Mouse (Mus musculus) midbrain, embryonic 13.5 days (tissue): ENCODE data around the gene Rpl26. TPM values are rescaled to one million over a fixed set of nuclear protein-coding genes. Genes with fewer than 3 reads are reported as not detected.
"Not testable (repeated sequence)": the region's sequence is repeated elsewhere in the genome, so short reads cannot be mapped to it uniquely, and the experiment has no call there.

ENCODE experiments used
- ATAC-seq: fragments of 200-750 bp; cut with Nextera tagmentation; 2 replicates; pipeline ENCODE4 v1.8.0; 2017; ENCODE audit warnings: mild to moderate bottlenecking, moderate TSS enrichment, moderate library complexity
- H3K27ac ChIP-seq: fragments of 300-500 bp; sonication (generic); 2 replicates; pipeline ENCODE4 v1.5.1; 2015; ENCODE audit warnings: inconsistent platforms, mild to moderate bottlenecking, moderate library complexity
- H3K27me3 ChIP-seq: fragments of 300-500 bp; sonication (generic); 2 replicates; pipeline ENCODE4 v1.6.1; 2015; ENCODE audit warnings: mild to moderate bottlenecking, inconsistent platforms
- H3K36me3 ChIP-seq: fragments of 300-500 bp; sonication (generic); 2 replicates; pipeline ENCODE4 v1.6.1; 2015; ENCODE audit warnings: mild to moderate bottlenecking, inconsistent platforms
- H3K4me1 ChIP-seq: fragments of 300-500 bp; sonication (generic); replicated peaks from 2 replicates; pipeline ENCODE4 v1.6.1; 2015; ENCODE audit warnings: inconsistent platforms
- H3K4me2 ChIP-seq: fragments of 300-500 bp; sonication (generic); replicated peaks from 2 replicates; pipeline ENCODE4 v1.6.1; 2015; ENCODE audit warnings: moderate library complexity, mild to moderate bottlenecking, inconsistent platforms
- H3K4me3 ChIP-seq: fragments of 300-500 bp; sonication (generic); replicated peaks from 2 replicates; pipeline ENCODE4 v1.5.1; 2015; ENCODE audit warnings: mild to moderate bottlenecking, inconsistent platforms
- H3K9ac ChIP-seq: fragments of 300-500 bp; sonication (generic); replicated peaks from 2 replicates; pipeline ENCODE4 v1.6.1; 2015; ENCODE audit warnings: mild to moderate bottlenecking, inconsistent platforms
- H3K9me3 ChIP-seq: fragments of 300-500 bp; sonication (generic); 2 replicates; pipeline ENCODE4 v1.6.1; 2016; ENCODE audit warnings: mild to moderate bottlenecking, inconsistent platforms
- WGBS: fragments of 180-500 bp; shearing (Covaris S2); methylation state at CpG from one replicate; pipeline ENCODE4 v1.1.7; 2015; 5-methylcytosine and 5-hydroxymethylcytosine counted together
- polyA plus RNA-seq: library from polyadenylated mRNA; unstranded; fragments of >200 nt; fragmentation: Nextera tagmentation; extraction: Ambion mirVana; gene quantifications from 2 replicates; pipeline ENCODE4 v1.2.1, GENCODE M21; 2015

The Rpl26 gene
- polyA plus RNA-seq, 1 experiment from 2014 or later, result 718 TPM

GRCm38 (mm10) chr11:68929947-68930346 is 28.6 kb downstream of the Rpl26 start:
- H3K4me3 ChIP-seq, result no peak overlapping the region
- no peak overlapping the region for H3K27ac ChIP-seq
- no peak overlapping the region for H3K4me2 ChIP-seq
- no peaks in the 10 kb centered on the region for H3K27me3 ChIP-seq
- no peak overlapping the region for H3K9ac ChIP-seq
- no peak for ATAC-seq
- H3K36me3 ChIP-seq, result no peaks in the 10 kb centered on the region
- no peaks in the 10 kb centered on the region for H3K9me3 ChIP-seq
- peaks cover 3% of the 10 kb centered on the region for H3K4me1 ChIP-seq
- 89% methylated on average over 6 of the region's 6 CpGs for WGBS

- H3K27ac ChIP-seq, result peak overlapping the region; percentile 41; the same call in 1 of the 2 replicates
- peak; percentile 58; the same call in 1 of the 2 replicates for ATAC-seq
- H3K9ac ChIP-seq, result no peak overlapping the region
- no peaks in the 10 kb centered on the region for H3K36me3 ChIP-seq
- no peak overlapping the region for H3K4me3 ChIP-seq
- H3K4me1 ChIP-seq, result peaks cover 4% of the 10 kb centered on the region
- H3K4me2 ChIP-seq, result no peak overlapping the region
- 75% methylated on average over 5 of the region's 5 CpGs for WGBS
- no peaks in the 10 kb centered on the region for H3K27me3 ChIP-seq
- no peaks in the 10 kb centered on the region for H3K9me3 ChIP-seq
These were observed 32.6 kb downstream of the Rpl26 start for GRCm38 (mm10) chr11:68933885-68934507.

- not testable (repeated sequence) for H3K9ac ChIP-seq, H3K27me3 ChIP-seq, H3K9me3 ChIP-seq, H3K4me3 ChIP-seq, H3K27ac ChIP-seq, H3K36me3 ChIP-seq, H3K4me2 ChIP-seq, ATAC-seq
- H3K4me1 ChIP-seq, result peaks cover 15% of the 10 kb centered on the region
- WGBS, result 90% methylated on average over 4 of the region's 4 CpGs
These were observed 35.6 kb downstream of the Rpl26 start for GRCm38 (mm10) chr11:68936951-68937350.

- peak overlapping the region; percentile 79 for H3K27ac ChIP-seq
- no peaks in the 10 kb centered on the region for H3K36me3 ChIP-seq
- peak overlapping the region; percentile 64 for H3K4me2 ChIP-seq
- no peaks in the 10 kb centered on the region for H3K9me3 ChIP-seq
- H3K9ac ChIP-seq, result peak overlapping the region; percentile 68
- ATAC-seq, result peak; percentile 100
- H3K4me3 ChIP-seq, result peak overlapping the region; percentile 50
- WGBS, result 3% methylated on average over 16 of the region's 16 CpGs
- H3K27me3 ChIP-seq, result no peaks in the 10 kb centered on the region
- H3K4me1 ChIP-seq, result peaks cover 12% of the 10 kb centered on the region
These were observed 38.3 kb downstream of the Rpl26 start for GRCm38 (mm10) chr11:68939451-68940304.

- peak overlapping the region; percentile 68 for H3K9ac ChIP-seq
- H3K27me3 ChIP-seq, result no peaks in the 10 kb centered on the region
- 61% methylated on average over 4 of the region's 4 CpGs for WGBS
- H3K4me1 ChIP-seq, result peaks cover 12% of the 10 kb centered on the region
- no peaks in the 10 kb centered on the region for H3K36me3 ChIP-seq
- H3K27ac ChIP-seq, result no peak overlapping the region
- peak overlapping the region; percentile 50 for H3K4me3 ChIP-seq
- no peaks in the 10 kb centered on the region for H3K9me3 ChIP-seq
- H3K4me2 ChIP-seq, result peak overlapping the region; percentile 64
- ATAC-seq, result no peak
These were observed 39.1 kb downstream of the Rpl26 start for GRCm38 (mm10) chr11:68940516-68940915.

GRCm38 (mm10) chr11:68942731-68943130 is 41.3 kb downstream of the Rpl26 start:
- Histone ChIP-seq H3K27ac (no peak overlapping the region), H3K9ac (no peak overlapping the region), H3K4me2 (no peak overlapping the region), H3K4me3 (no peak overlapping the region), H3K9me3 (no peaks in the 10 kb centered on the region), H3K36me3 (no peaks in the 10 kb centered on the region), H3K27me3 (0 out of 2 replicates have a peak, but pooled peaks cover 14% of the 10 kb centered on the region), H3K4me1 (peaks cover 20% of the 10 kb centered on the region)
- WGBS, result 91% methylated on average over 8 of the region's 8 CpGs
- ATAC-seq, result no peak

- Histone ChIP-seq H3K4me2 (no peak overlapping the region), H3K9me3 (no peaks in the 10 kb centered on the region), H3K36me3 (no peaks in the 10 kb centered on the region), H3K27me3 (0 out of 2 replicates have a peak, but pooled peaks cover 15% of the 10 kb centered on the region), H3K4me3 (no peak overlapping the region), H3K4me1 (peaks cover 13% of the 10 kb centered on the region), H3K27ac (no peak overlapping the region), H3K9ac (no peak overlapping the region)
- ATAC-seq, result no peak
- 71% methylated on average over 2 of the region's 2 CpGs for WGBS
These were observed 43.9 kb downstream of the Rpl26 start for GRCm38 (mm10) chr11:68945245-68945644.

GRCm38 (mm10) chr11:68946001-68946400 is 44.6 kb downstream of the Rpl26 start:
- Histone ChIP-seq H3K36me3 (no peaks in the 10 kb centered on the region), H3K9me3 (no peaks in the 10 kb centered on the region), H3K4me3 (peak overlapping the region; percentile 41), H3K4me1 (0 out of 2 replicates have a peak, but pooled peaks cover 8% of the 10 kb centered on the region), H3K27ac (no peak overlapping the region), H3K9ac (no peak overlapping the region), H3K27me3 (peaks cover 18% of the 10 kb centered on the region; the same call in 1 of the 2 replicates), H3K4me2 (peak overlapping the region; percentile 50)
- no peak for ATAC-seq
- 93% methylated on average over 4 of the region's 4 CpGs for WGBS

- peak; percentile 75 for ATAC-seq
- H3K27ac ChIP-seq, result peak overlapping the region; percentile 74
- no peaks in the 10 kb centered on the region for H3K36me3 ChIP-seq
These were observed 45.5 kb downstream of the Rpl26 start for GRCm38 (mm10) chr11:68946806-68947440.

GRCm38 (mm10) chr11:68947542-68947993 is 46.2 kb downstream of the Rpl26 start:
- Histone ChIP-seq H3K27ac (peak overlapping the region; percentile 74), H3K4me1 (0 out of 2 replicates have a peak, but pooled peaks cover 8% of the 10 kb centered on the region), H3K4me2 (peak overlapping the region; percentile 50), H3K9me3 (no peaks in the 10 kb centered on the region), H3K36me3 (no peaks in the 10 kb centered on the region), H3K27me3 (peaks cover 29% of the 10 kb centered on the region), H3K9ac (peak overlapping the region; percentile 15), H3K4me3 (peak overlapping the region; percentile 41)
- WGBS, result 6% methylated on average over 12 of the region's 12 CpGs
- peak; percentile 89 for ATAC-seq

More at GRCm38 (mm10) chr11:68946806-68947440, 45.5 kb downstream of the Rpl26 start:
- 0 out of 2 replicates have a peak, but pooled peaks cover 8% of the 10 kb centered on the region for H3K4me1 ChIP-seq
- peaks cover 27% of the 10 kb centered on the region for H3K27me3 ChIP-seq
- 13% methylated on average over 16 of the region's 16 CpGs for WGBS
- H3K9ac ChIP-seq, result peak overlapping the region; percentile 57
- H3K4me3 ChIP-seq, result peak overlapping the region; percentile 41
- peak overlapping the region; percentile 50 for H3K4me2 ChIP-seq
- H3K9me3 ChIP-seq, result no peaks in the 10 kb centered on the region

- peak overlapping the region; percentile 36 for H3K4me3 ChIP-seq
These were observed 52.5 kb downstream of the Rpl26 start for GRCm38 (mm10) chr11:68953903-68954302.

More at GRCm38 (mm10) chr11:68953903-68954302, 52.5 kb downstream of the Rpl26 start:
- ATAC-seq, result no peak
- Histone ChIP-seq H3K27ac (no peak overlapping the region), H3K9me3 (no peaks in the 10 kb centered on the region), H3K9ac (no peak overlapping the region), H3K27me3 (peaks cover 67% of the 10 kb centered on the region), H3K36me3 (no peaks in the 10 kb centered on the region), H3K4me1 (peaks cover 10% of the 10 kb centered on the region), H3K4me2 (peak overlapping the region; percentile 62; the same call in 1 of the 2 replicates)
- 6% methylated on average over 13 of the region's 13 CpGs for WGBS
